Mouse (Mus musculus) midbrain, postnatal 0 days (tissue): ENCODE results near the gene S100a6. TPM values are rescaled to one million over a fixed set of nuclear protein-coding genes. Genes with fewer than 3 reads are reported as not detected.

Experiments used
- ATAC-seq: fragments of 200-750 bp; cut with Nextera tagmentation; 2 replicates; pipeline ENCODE4 v1.8.0; 2017; ENCODE audit warnings: moderate number of reproducible peaks, mild to moderate bottlenecking, moderate TSS enrichment, moderate library complexity; ENCODE audit not compliant: low FRiP score
- DNase-seq: peaks from one replicate; pipeline ENCODE4 v3.0.0-alpha.2; 2015; ENCODE audit warnings: low spot score
- H3K27ac ChIP-seq: fragments of 300-500 bp; sonication (generic); 2 replicates; pipeline ENCODE4 v1.5.1; 2014; ENCODE audit warnings: low read depth, mild to moderate bottlenecking, low read length, mixed read lengths
- H3K27me3 ChIP-seq: fragments of 300-500 bp; sonication (generic); 2 replicates; pipeline ENCODE4 v1.6.1; 2014; ENCODE audit warnings: low read length, control low read depth, mixed read lengths; ENCODE audit not compliant: insufficient read depth
- H3K36me3 ChIP-seq: fragments of 300-500 bp; sonication (generic); 2 replicates; pipeline ENCODE4 v1.6.1; 2014; ENCODE audit warnings: low read length, control low read depth, mixed read lengths; ENCODE audit not compliant: insufficient read depth
- H3K4me1 ChIP-seq: fragments of 300-500 bp; sonication (generic); 2 replicates; pipeline ENCODE4 v1.6.1; 2014; ENCODE audit warnings: mild to moderate bottlenecking, control low read depth, antibody characterized with exemption, low read length, mixed read lengths; ENCODE audit not compliant: insufficient read depth
- H3K4me2 ChIP-seq: fragments of 300-500 bp; sonication (generic); 2 replicates; pipeline ENCODE4 v1.6.1; 2014; ENCODE audit warnings: low read depth, mild to moderate bottlenecking, low read length, mixed read lengths; ENCODE audit not compliant: poor library complexity, severe bottlenecking
- H3K4me3 ChIP-seq: fragments of 300-500 bp; sonication (generic); 2 replicates; pipeline ENCODE4 v1.5.1; 2014; ENCODE audit warnings: low read depth, mild to moderate bottlenecking, low read length, moderate library complexity
- H3K9ac ChIP-seq: fragments of 300-500 bp; sonication (generic); replicated peaks from 2 replicates; pipeline ENCODE4 v1.6.1; 2014; ENCODE audit warnings: mild to moderate bottlenecking, low read length, moderate library complexity, mixed read lengths; ENCODE audit not compliant: poor library complexity, severe bottlenecking
- H3K9me3 ChIP-seq: fragments of 300-500 bp; sonication (generic); 2 replicates; pipeline ENCODE4 v1.6.1; 2016; ENCODE audit warnings: low read length, control low read depth
- CTCF ChIP-seq: IDR thresholded peaks from 2 replicates; pipeline ENCODE4 v1.5.1; 2016; ENCODE audit warnings: antibody characterized with exemption, mild to moderate bottlenecking
- WGBS: fragments of 180-500 bp; shearing (Covaris S2); extraction: QIAGEN DNeasy Blood & Tissue Kit; methylation state at CpG from one replicate; pipeline ENCODE4 v1.1.7; 2014; 5-methylcytosine and 5-hydroxymethylcytosine counted together
- polyA plus RNA-seq: library from polyadenylated mRNA; unstranded; fragments of >200 nt; fragmentation: Nextera tagmentation; extraction: Ambion mirVana; gene quantifications from 2 replicates; pipeline ENCODE4 v1.2.1, GENCODE M21; 2015
- total RNA-seq: library from RNA; depleted of rRNA; stranded (reverse); fragments of >200 nt; gene quantifications from 2 replicates; pipeline ENCODE4 v1.2.3, GENCODE M21; 2014

S100a6 gene
- total and polyA plus RNA-seq, 2 experiments from 2014 or later, result 13.8 to 50.9 TPM

DNA sequence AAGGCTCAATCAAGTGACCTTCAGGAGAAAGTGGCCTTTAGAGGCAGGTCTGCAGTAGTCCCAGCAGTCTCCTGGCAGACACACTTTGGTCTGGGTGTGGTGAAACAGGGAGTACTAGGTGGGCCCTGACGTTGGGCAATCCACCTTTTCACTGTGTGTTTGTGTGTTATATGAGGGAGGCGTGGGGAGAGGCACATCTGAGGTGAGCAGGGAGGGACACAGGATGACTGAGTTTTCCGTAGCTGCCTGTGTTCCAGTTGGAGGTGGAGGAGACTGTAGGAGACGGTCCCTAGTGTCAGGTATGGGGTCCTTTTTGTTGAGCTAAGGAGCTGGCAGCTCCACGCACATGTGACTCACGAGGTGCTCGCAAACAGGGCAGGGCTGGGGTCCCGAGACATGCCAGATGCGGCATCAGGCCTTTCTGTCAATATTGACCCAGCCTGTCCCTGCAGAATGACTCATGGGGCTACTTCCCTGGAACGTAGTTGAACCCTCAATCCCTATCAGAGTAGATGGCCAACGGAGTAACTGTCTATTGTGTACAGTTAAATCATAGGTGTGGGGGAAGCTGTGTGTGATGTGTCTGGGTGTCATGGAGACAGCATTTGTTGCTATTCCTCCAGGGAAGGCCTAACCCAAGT, 2.0 kb downstream of the S100a6 start:
- TF ChIP-seq CTCF, result no peak
- WGBS, result 88% methylated on average over 11 of the region's 11 CpGs
- no peaks in the 10 kb centered on the region for H3K9me3 ChIP-seq
- H3K9ac ChIP-seq, result no peak overlapping the region
- no peak overlapping the region for H3K4me3 ChIP-seq
- no peak overlapping the region for H3K4me2 ChIP-seq
- no peaks in the 10 kb centered on the region for H3K36me3 ChIP-seq
- 0 out of 2 replicates have a peak, but pooled peaks cover 4% of the 10 kb centered on the region for H3K27me3 ChIP-seq
- peaks cover 5% of the 10 kb centered on the region; the same call in 1 of the 2 replicates for H3K4me1 ChIP-seq
- no peak for ATAC-seq
- no peak for DNase-seq
- no peak overlapping the region for H3K27ac ChIP-seq

DNA sequence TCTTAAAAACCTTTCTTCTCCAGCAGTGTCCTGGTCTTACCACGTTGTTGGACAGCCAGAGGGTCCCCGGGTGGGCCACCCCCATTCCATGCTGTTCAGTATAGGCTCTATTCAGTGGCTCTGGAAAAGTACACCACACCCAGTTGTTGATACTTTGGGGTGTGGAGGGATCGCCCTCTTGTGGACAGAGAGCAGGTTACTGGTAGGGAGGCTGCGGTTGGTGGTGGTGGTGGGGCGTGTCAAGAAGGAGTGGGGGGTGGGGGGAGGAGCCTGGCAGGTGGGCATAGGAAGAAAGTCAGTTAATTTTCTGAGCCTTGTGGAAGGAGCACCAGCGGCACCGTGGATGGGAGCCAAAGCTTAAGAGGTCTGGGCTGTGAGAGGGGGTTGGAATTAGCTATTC, 2.7 kb downstream of the S100a6 start:
- H3K4me2 ChIP-seq, result no peak overlapping the region
- H3K27me3 ChIP-seq, result 0 out of 2 replicates have a peak, but pooled peaks cover 4% of the 10 kb centered on the region
- ATAC-seq (peak; percentile 64), DNase-seq (peak; percentile 70)
- WGBS, result 7% methylated on average over 7 of the region's 7 CpGs
- H3K27ac ChIP-seq, result no peak overlapping the region
- no peaks in the 10 kb centered on the region for H3K9me3 ChIP-seq
- H3K4me1 ChIP-seq, result peaks cover 5% of the 10 kb centered on the region; the same call in 1 of the 2 replicates
- H3K4me3 ChIP-seq, result no peak overlapping the region
- H3K36me3 ChIP-seq, result no peaks in the 10 kb centered on the region
- peak; percentile 75 for TF ChIP-seq CTCF
- no peak overlapping the region for H3K9ac ChIP-seq

DNA sequence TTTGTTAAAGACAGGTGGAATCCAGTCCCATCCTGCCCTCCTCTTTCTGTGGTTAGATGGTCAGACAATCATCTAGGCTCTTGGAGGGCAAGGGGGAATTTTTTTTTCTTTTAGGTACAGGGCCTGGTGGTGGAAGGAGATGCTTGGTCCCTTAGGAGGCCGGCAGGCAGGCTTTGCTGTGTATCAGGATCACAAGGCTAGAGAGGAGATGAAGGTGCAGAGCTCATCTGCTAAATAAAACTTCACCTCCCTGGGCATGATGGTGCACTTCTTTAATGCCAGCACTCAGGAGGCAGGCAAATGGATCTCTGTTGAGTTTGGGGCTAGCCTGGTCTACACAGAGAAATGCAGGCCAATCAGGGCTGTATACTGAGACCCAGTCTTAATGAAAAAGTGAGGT, 3.2 kb downstream of the S100a6 start:
- Histone ChIP-seq H3K9ac (no peak overlapping the region), H3K27me3 (0 out of 2 replicates have a peak, but pooled peaks cover 4% of the 10 kb centered on the region), H3K4me2 (no peak overlapping the region), H3K4me3 (no peak overlapping the region), H3K36me3 (no peaks in the 10 kb centered on the region), H3K27ac (no peak overlapping the region), H3K9me3 (no peaks in the 10 kb centered on the region), H3K4me1 (peaks cover 5% of the 10 kb centered on the region; the same call in 1 of the 2 replicates)
- ATAC-seq (no peak), DNase-seq (no peak)
- no peak for TF ChIP-seq CTCF
- 71% methylated on average over 1 of the region's 1 CpGs for WGBS

DNA sequence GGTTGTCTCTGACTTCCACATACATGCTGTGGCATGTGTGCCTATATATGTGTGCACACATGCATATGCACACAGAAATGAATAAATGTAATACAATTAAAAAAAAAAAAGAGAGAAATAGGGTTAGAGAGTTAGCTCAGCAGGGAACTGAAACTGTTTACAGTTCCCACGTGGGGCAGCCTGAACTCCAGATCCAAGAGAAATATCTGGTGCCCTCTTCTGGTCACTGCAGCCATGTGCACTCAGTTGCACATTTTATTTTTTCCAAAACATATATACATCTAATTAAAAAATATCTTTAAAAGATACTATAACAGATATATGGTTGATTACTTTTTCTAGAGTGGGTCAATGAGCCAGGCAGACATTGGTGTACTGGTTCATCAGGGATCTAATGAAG, 4.9 kb downstream of the S100a6 start:
- Histone ChIP-seq H3K4me3 (no peak overlapping the region), H3K9ac (no peak overlapping the region), H3K9me3 (no peaks in the 10 kb centered on the region), H3K4me2 (no peak overlapping the region), H3K36me3 (no peaks in the 10 kb centered on the region), H3K27me3 (0 out of 2 replicates have a peak, but pooled peaks cover 4% of the 10 kb centered on the region), H3K4me1 (peaks cover 5% of the 10 kb centered on the region; the same call in 1 of the 2 replicates), H3K27ac (no peak overlapping the region)
- peak; percentile 41 for TF ChIP-seq CTCF
- DNase-seq (no peak), ATAC-seq (no peak)
- 6% methylated on average over 1 of the region's 1 CpGs for WGBS

DNA sequence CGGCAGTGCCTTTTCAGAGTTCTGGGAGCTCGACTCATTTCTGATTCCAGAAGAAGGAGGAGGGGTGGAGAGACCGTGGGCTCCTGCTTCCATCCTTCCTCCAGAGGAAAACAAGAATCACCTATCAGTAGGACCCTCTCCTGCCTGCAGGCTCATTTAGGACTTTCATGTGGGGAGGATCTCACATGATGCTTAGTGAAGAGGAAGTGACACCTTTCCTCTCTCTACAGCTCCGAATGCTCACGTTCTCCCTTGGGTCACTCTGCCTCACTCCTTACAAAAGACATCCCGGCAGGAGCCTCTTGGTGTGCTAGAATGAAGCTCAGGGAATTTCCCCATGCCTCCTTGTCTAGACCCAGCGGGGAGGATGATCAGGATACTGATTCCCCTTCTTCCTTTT, 8.9 kb downstream of the S100a6 start:
- Histone ChIP-seq H3K9ac (no peak overlapping the region), H3K27me3 (no peaks in the 10 kb centered on the region), H3K36me3 (no peaks in the 10 kb centered on the region), H3K4me2 (no peak overlapping the region), H3K4me3 (no peak overlapping the region), H3K9me3 (no peaks in the 10 kb centered on the region), H3K4me1 (0 out of 2 replicates have a peak, but pooled peaks cover 12% of the 10 kb centered on the region), H3K27ac (no peak overlapping the region)
- 59% methylated on average over 7 of the region's 7 CpGs for WGBS
- ATAC-seq, result no peak
- no peak for TF ChIP-seq CTCF
- no peak for DNase-seq

DNA sequence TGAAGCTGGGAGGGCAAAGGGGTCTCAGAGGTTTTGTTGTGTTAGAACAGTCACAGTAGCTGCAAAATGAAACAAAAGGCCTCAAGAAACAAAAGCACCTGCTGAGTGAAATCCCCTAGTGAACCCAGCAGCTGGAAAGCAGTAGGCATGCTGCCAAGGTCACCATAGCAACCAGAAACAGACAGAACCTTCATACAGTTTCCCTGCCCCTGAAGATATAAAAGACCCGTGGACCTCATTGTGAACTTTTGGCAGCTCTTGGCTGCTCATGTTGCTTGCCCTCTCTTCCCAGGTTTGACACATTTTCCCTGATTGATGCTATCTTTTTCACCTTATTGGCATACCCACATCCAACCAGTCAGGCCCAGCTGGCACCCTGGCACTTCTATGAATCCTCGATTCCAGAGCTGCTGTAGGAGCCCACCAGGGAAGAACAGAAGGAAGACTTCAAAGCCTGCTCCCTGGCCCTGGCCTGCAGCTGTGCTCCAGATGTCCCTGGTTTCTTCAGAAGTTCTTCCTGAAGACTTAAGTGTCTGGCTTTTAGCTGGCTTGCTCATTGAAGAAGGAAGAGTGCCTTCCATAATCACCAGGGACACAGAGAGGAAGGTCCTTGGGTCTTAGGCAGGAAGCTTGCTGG, 10.9 kb downstream of the S100a6 start:
- ATAC-seq (peak; percentile 62; the same call in 1 of the 2 replicates), DNase-seq (peak; percentile 74)
- H3K9me3 ChIP-seq, result no peaks in the 10 kb centered on the region
- no peaks in the 10 kb centered on the region for H3K27me3 ChIP-seq
- WGBS, result 0% methylated on average over 2 of the region's 2 CpGs
- 0 out of 2 replicates have a peak, but pooled peaks cover 12% of the 10 kb centered on the region for H3K4me1 ChIP-seq
- no peaks in the 10 kb centered on the region for H3K36me3 ChIP-seq
- H3K27ac ChIP-seq, result peak overlapping the region; percentile 4; the same call in 1 of the 2 replicates
- H3K4me3 ChIP-seq, result no peak overlapping the region
- no peak overlapping the region for H3K4me2 ChIP-seq
- no peak for TF ChIP-seq CTCF
- no peak overlapping the region for H3K9ac ChIP-seq
